Mouse (Mus musculus): ENCODE data around the gene Akirin2. TPM values are rescaled to one million over a fixed set of nuclear protein-coding genes. Genes with fewer than 3 reads are reported as not detected.
A peak's percentile ranks its signal among the peaks of the same experiment; 100 is the strongest.
"Not testable (repeated sequence)": the region's sequence is repeated elsewhere in the genome, so short reads cannot be mapped to it uniquely, and the experiment has no call there.

Akirin2 gene
- polyA plus RNA-seq, 1 experiment from 2014 or later, result 10.5 TPM

DNA sequence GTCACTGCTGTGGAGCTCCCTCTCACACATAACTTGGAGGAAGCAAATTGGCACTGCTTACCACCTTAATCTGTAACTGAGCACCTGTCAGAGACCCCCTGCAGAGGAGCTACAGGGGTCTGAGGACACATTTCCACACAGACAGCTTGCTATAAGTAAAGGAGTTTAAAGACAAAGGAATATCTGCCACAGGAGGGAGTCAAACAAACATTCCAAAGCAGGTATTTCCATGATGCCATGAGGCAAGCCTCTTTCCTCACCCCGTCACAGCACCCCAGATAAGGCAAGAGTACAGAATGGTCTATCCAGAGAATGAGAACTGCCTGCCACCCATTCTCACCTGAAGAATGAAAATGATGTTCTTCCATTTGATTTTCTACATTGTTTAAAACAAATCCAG is 28.5 kb downstream of the Akirin2 start:
- H3K9me3 ChIP-seq (replicated peaks; ENCODE audit: control insufficient read depth, low read length), result no peaks in the 10 kb centered on the region
- no peaks in the 10 kb centered on the region for H3K27me3 ChIP-seq (ENCODE audit: control insufficient read depth, insufficient read depth, low read depth, low read length)
- H3K4me2 ChIP-seq (ENCODE audit: low read depth, low read length), result no peak overlapping the region
- H3K9ac ChIP-seq (ENCODE audit: low read depth, low read length), result no peak overlapping the region
- no peak for ATAC-seq (ENCODE audit: low read depth)
- peaks cover 49% of the 10 kb centered on the region for H3K36me3 ChIP-seq (ENCODE audit: control insufficient read depth, insufficient read depth)
- H3K4me3 ChIP-seq (ENCODE audit: low read depth, low read length), result no peak overlapping the region
- WGBS (ENCODE audit: insufficient replicate concordance), result 81% methylated on average over 1 of the region's 1 CpGs
- H3K27ac ChIP-seq (ENCODE audit: low read length), result no peak overlapping the region
- H3K4me1 ChIP-seq (ENCODE audit: control insufficient read depth, low read depth, low read length), result no peaks in the 10 kb centered on the region

GRCm38 (mm10) chr4:34581489-34581888 is 30.8 kb downstream of the Akirin2 start:
- 52% methylated on average over 1 of the region's 1 CpGs for WGBS (ENCODE audit: insufficient replicate concordance)
- peaks cover 43% of the 10 kb centered on the region for H3K36me3 ChIP-seq (ENCODE audit: control insufficient read depth, insufficient read depth)

DNA sequence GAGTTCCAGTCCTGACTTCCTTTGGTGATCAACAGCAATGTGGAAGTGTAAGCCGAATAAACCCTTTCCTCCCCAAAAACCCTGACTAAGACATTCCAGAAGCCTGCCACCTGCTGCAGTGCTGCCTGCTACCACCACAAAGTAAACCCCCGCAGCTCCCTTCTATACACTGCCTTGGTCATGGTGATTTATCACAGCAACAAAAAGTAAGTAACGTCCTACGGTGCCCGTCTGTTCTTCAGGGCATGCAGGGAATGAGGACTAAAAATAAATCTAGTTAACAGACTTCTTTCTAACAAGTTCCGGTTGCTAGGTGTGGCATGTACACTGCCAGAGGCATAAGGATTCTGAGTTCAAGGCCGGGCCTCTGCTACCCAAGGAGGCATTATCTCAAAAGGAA is 31.3 kb downstream of the Akirin2 start:
- Histone ChIP-seq H3K27me3 (ENCODE audit: control insufficient read depth, insufficient read depth, low read depth, low read length) (no peaks in the 10 kb centered on the region), H3K9me3 (replicated peaks; ENCODE audit: control insufficient read depth, low read length) (no peaks in the 10 kb centered on the region), H3K4me2 (ENCODE audit: low read depth, low read length) (no peak overlapping the region), H3K36me3 (ENCODE audit: control insufficient read depth, insufficient read depth) (peaks cover 38% of the 10 kb centered on the region), H3K4me1 (ENCODE audit: control insufficient read depth, low read depth, low read length) (no peaks in the 10 kb centered on the region), H3K27ac (ENCODE audit: low read length) (no peak overlapping the region), H3K9ac (ENCODE audit: low read depth, low read length) (no peak overlapping the region), H3K4me3 (ENCODE audit: low read depth, low read length) (no peak overlapping the region)
- ATAC-seq (ENCODE audit: low read depth), result no peak
- WGBS (ENCODE audit: insufficient replicate concordance), result 64% methylated on average over 7 of the region's 7 CpGs

More at GRCm38 (mm10) chr4:34581489-34581888, 30.8 kb downstream of the Akirin2 start:
- H3K27ac ChIP-seq (ENCODE audit: low read length); H3K4me3 ChIP-seq (ENCODE audit: low read depth, low read length); H3K9ac ChIP-seq (ENCODE audit: low read depth, low read length); ATAC-seq (ENCODE audit: low read depth); H3K27me3 ChIP-seq (ENCODE audit: control insufficient read depth, insufficient read depth, low read depth, low read length); H3K4me1 ChIP-seq (ENCODE audit: control insufficient read depth, low read depth, low read length); H3K9me3 ChIP-seq (replicated peaks; ENCODE audit: control insufficient read depth, low read length); H3K4me2 ChIP-seq (ENCODE audit: low read depth, low read length): not testable (repeated sequence)

GRCm38 (mm10) chr4:34582476-34582875 is 31.7 kb downstream of the Akirin2 start:
- no peak for ATAC-seq (ENCODE audit: low read depth)
- peaks cover 34% of the 10 kb centered on the region for H3K36me3 ChIP-seq (ENCODE audit: control insufficient read depth, insufficient read depth)

DNA sequence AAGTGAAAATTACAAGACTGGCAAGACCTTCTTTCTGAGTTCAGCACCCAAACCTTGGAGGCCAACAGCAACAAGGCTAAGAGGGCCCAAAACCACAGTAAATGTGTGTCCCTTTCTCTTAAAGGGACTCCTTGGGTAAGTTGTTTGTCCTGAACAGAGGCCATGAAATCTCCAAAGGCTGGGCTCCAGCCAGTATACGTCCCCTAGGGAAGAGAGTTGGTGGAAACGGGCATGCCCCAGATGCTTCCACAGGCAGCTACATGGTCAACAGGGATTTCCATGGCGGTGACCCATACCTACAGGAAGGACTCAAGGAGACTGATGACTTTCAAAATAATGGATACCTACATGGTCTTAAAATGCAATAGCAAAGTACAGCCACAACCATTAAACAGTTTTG is 32.7 kb downstream of the Akirin2 start:
- Histone ChIP-seq H3K9me3 (replicated peaks; ENCODE audit: control insufficient read depth, low read length) (no peaks in the 10 kb centered on the region), H3K4me3 (ENCODE audit: low read depth, low read length) (no peak overlapping the region), H3K9ac (ENCODE audit: low read depth, low read length) (no peak overlapping the region), H3K4me2 (ENCODE audit: low read depth, low read length) (no peak overlapping the region), H3K36me3 (ENCODE audit: control insufficient read depth, insufficient read depth) (peaks cover 32% of the 10 kb centered on the region), H3K4me1 (ENCODE audit: control insufficient read depth, low read depth, low read length) (no peaks in the 10 kb centered on the region), H3K27me3 (ENCODE audit: control insufficient read depth, insufficient read depth, low read depth, low read length) (no peaks in the 10 kb centered on the region), H3K27ac (ENCODE audit: low read length) (no peak overlapping the region)
- ATAC-seq (ENCODE audit: low read depth), result no peak
- WGBS (ENCODE audit: insufficient replicate concordance), result 88% methylated on average over 3 of the region's 3 CpGs

More at GRCm38 (mm10) chr4:34582476-34582875, 31.7 kb downstream of the Akirin2 start:
- Histone ChIP-seq H3K27ac (ENCODE audit: low read length) (no peak overlapping the region), H3K9me3 (replicated peaks; ENCODE audit: control insufficient read depth, low read length) (no peaks in the 10 kb centered on the region), H3K27me3 (ENCODE audit: control insufficient read depth, insufficient read depth, low read depth, low read length) (no peaks in the 10 kb centered on the region), H3K4me1 (ENCODE audit: control insufficient read depth, low read depth, low read length) (no peaks in the 10 kb centered on the region), H3K4me2 (ENCODE audit: low read depth, low read length) (no peak overlapping the region), H3K4me3 (ENCODE audit: low read depth, low read length) (no peak overlapping the region), H3K9ac (ENCODE audit: low read depth, low read length) (no peak overlapping the region)
- 65% methylated on average over 5 of the region's 5 CpGs for WGBS (ENCODE audit: insufficient replicate concordance)

DNA sequence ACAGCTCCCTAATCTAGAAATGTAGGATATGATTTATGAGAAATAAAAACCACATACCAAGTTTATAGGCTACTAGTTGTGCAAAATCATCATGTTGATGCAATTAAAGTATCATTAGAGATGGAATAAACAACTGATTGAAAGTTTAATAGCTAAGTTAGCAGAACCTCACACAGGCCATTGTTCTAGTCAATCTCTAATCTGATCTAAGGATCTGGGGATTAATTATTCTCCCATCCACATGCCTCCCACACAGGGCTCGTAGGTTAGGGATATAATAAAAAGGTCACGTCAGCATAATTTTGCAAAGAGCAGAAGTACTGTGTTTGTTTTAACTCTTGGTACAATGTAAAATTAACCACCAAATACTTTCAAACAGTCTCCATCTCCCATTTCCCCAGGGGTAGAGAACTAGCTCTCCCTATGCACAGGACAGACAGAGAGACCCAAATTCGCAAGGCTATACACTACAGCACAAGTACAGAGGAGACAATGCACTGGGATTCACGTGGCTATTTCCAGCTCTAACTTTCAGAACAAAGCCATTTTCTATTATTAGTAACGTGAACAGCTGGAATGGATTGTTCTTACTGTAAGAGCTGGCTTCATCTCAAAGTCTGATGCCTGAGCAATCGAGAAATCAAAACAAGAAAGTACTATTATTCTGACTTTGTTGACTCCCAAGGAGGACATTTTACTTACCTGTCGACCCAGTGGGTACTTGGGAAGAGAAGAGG is 34.3 kb downstream of the Akirin2 start:
- 79% methylated on average over 7 of the region's 7 CpGs for WGBS (ENCODE audit: insufficient replicate concordance)
- no peak overlapping the region for H3K4me3 ChIP-seq (ENCODE audit: low read depth, low read length)
- H3K27ac ChIP-seq (ENCODE audit: low read length), result no peak overlapping the region
- no peak for ATAC-seq (ENCODE audit: low read depth)
- H3K36me3 ChIP-seq (ENCODE audit: control insufficient read depth, insufficient read depth), result peaks cover 21% of the 10 kb centered on the region
- no peak overlapping the region for H3K4me2 ChIP-seq (ENCODE audit: low read depth, low read length)
- no peaks in the 10 kb centered on the region for H3K4me1 ChIP-seq (ENCODE audit: control insufficient read depth, low read depth, low read length)
- H3K9me3 ChIP-seq (replicated peaks; ENCODE audit: control insufficient read depth, low read length), result no peaks in the 10 kb centered on the region
- H3K27me3 ChIP-seq (ENCODE audit: control insufficient read depth, insufficient read depth, low read depth, low read length), result no peaks in the 10 kb centered on the region
- no peak overlapping the region for H3K9ac ChIP-seq (ENCODE audit: low read depth, low read length)

DNA sequence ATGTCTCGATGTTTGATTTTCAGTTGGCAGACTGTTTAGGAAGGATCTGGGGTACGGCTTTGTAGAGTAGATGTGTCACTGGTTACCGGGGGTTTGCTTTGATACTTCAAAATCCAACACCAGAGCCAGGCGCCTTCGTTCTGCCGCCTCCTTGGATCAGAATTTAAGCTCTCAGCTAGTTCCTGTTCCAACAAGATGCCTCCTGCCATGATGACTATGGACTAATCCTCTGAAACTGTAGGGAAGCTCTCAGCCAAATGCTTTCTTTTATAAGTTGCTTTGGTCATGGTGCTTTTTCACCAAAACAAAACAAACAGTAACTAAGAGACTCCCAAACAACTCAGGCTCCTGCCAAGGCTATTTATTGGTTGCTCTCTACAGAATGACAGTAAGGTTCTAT is 52.4 kb downstream of the Akirin2 start:
- Histone ChIP-seq H3K9ac (ENCODE audit: low read depth, low read length) (no peak overlapping the region), H3K36me3 (ENCODE audit: control insufficient read depth, insufficient read depth) (peaks cover 25% of the 10 kb centered on the region), H3K4me3 (ENCODE audit: low read depth, low read length) (no peak overlapping the region), H3K27ac (ENCODE audit: low read length) (no peak overlapping the region), H3K4me2 (ENCODE audit: low read depth, low read length) (no peak overlapping the region), H3K9me3 (replicated peaks; ENCODE audit: control insufficient read depth, low read length) (no peaks in the 10 kb centered on the region), H3K27me3 (ENCODE audit: control insufficient read depth, insufficient read depth, low read depth, low read length) (no peaks in the 10 kb centered on the region), H3K4me1 (ENCODE audit: control insufficient read depth, low read depth, low read length) (no peaks in the 10 kb centered on the region)
- no peak for ATAC-seq (ENCODE audit: low read depth)
- WGBS (ENCODE audit: insufficient replicate concordance), result 92% methylated on average over 6 of the region's 6 CpGs

GRCm38 (mm10) chr4:34606658-34607057 is 55.9 kb downstream of the Akirin2 start:
- peaks cover 14% of the 10 kb centered on the region for H3K36me3 ChIP-seq (ENCODE audit: control insufficient read depth, insufficient read depth)
- 85% methylated on average over 10 of the region's 10 CpGs for WGBS (ENCODE audit: insufficient replicate concordance)
- no peak overlapping the region for H3K9ac ChIP-seq (ENCODE audit: low read depth, low read length)
- H3K4me2 ChIP-seq (ENCODE audit: low read depth, low read length), result no peak overlapping the region
- no peak for ATAC-seq (ENCODE audit: low read depth)
- H3K27ac ChIP-seq (ENCODE audit: low read length), result no peak overlapping the region
- H3K4me1 ChIP-seq (ENCODE audit: control insufficient read depth, low read depth, low read length), result no peaks in the 10 kb centered on the region
- no peaks in the 10 kb centered on the region for H3K9me3 ChIP-seq (replicated peaks; ENCODE audit: control insufficient read depth, low read length)
- H3K27me3 ChIP-seq (ENCODE audit: control insufficient read depth, insufficient read depth, low read depth, low read length), result no peaks in the 10 kb centered on the region
- H3K4me3 ChIP-seq (ENCODE audit: low read depth, low read length), result no peak overlapping the region

GRCm38 (mm10) chr4:34613571-34614145 is 62.9 kb downstream of the Akirin2 start:
- no peak overlapping the region; the same call in 1 of the 2 replicates for H3K27ac ChIP-seq (ENCODE audit: low read length)
- ATAC-seq (ENCODE audit: low read depth), result no peak

More at GRCm38 (mm10) chr4:34613571-34614145, 62.9 kb downstream of the Akirin2 start:
- Histone ChIP-seq H3K9ac (ENCODE audit: low read depth, low read length) (peak overlapping the region; percentile 92), H3K4me2 (ENCODE audit: low read depth, low read length) (peak overlapping the region; percentile 76), H3K27me3 (ENCODE audit: control insufficient read depth, insufficient read depth, low read depth, low read length) (no peaks in the 10 kb centered on the region), H3K4me3 (ENCODE audit: low read depth, low read length) (peak overlapping the region; percentile 92), H3K4me1 (ENCODE audit: control insufficient read depth, low read depth, low read length) (peaks cover 16% of the 10 kb centered on the region), H3K9me3 (replicated peaks; ENCODE audit: control insufficient read depth, low read length) (no peaks in the 10 kb centered on the region), H3K36me3 (ENCODE audit: control insufficient read depth, insufficient read depth) (peaks cover 5% of the 10 kb centered on the region; the same call in 1 of the 2 replicates)
- 50% methylated on average over 6 of the region's 6 CpGs for WGBS (ENCODE audit: insufficient replicate concordance)

Data from liver, embryonic 16.5 days (tissue).